Mouse (Mus musculus) cerebellum, adult 2 months (tissue): ENCODE measurements at regions not wholly inside any gene's neighbourhood (a gene's known extent, or its start where the extent isn't known, plus 50 kb on each side); places are given as distances from the start of the nearest gene placed in this dataset.

Experiments used
- CTCF ChIP-seq: fragments of 200-500 bp; IDR thresholded peaks from 2 replicates; pipeline ENCODE4 v1.5.1; 2011; ENCODE audit warnings: low read depth, mild to moderate bottlenecking, control low read depth, low read length, moderate library complexity, borderline replicate concordance; ENCODE audit not compliant: insufficient read depth
- POLR2A ChIP-seq: fragments of 200-500 bp; IDR thresholded peaks from 2 replicates; pipeline ENCODE4 v1.6.1; 2011; ENCODE audit warnings: low read length, control low read depth, borderline replicate concordance; ENCODE audit not compliant: insufficient read depth

GRCm38 (mm10) chr15:52136693-52137092 lies 1748.0 kb upstream of the Gm7489 start:
- TF ChIP-seq POLR2A (no peak), CTCF (no peak)
